Mouse (Mus musculus) myocyte (in vitro differentiated cells): ENCODE measurements at regions not wholly inside any gene's neighbourhood (a gene's known extent, or its start where the extent isn't known, plus 50 kb on each side); places are given as distances from the start of the nearest gene placed in this dataset.

Source experiments
- H3K27me3 ChIP-seq: one replicate; pipeline ENCODE4 v1.6.1; 2011; ENCODE audit not compliant: control insufficient read depth, insufficient read depth, insufficient read length
- H3K36me3 ChIP-seq: one replicate; pipeline ENCODE4 v1.6.1; 2011; ENCODE audit not compliant: control insufficient read depth, insufficient read depth
- H3K4me2 ChIP-seq: one replicate; pipeline ENCODE4 v1.6.1; 2011; ENCODE audit warnings: low read depth, control low read depth
- H3K4me3 ChIP-seq: one replicate; pipeline ENCODE4 v1.5.1; 2011; ENCODE audit warnings: mild to moderate bottlenecking, control low read depth, moderate library complexity
- H3K79me2 ChIP-seq: one replicate; pipeline ENCODE4 v1.6.1; 2011; ENCODE audit not compliant: control insufficient read depth, insufficient read depth
- H3ac ChIP-seq: one replicate; pipeline ENCODE4 v1.6.1; 2011; ENCODE audit not compliant: control insufficient read depth, insufficient read length
- CEBPB ChIP-seq: IDR thresholded peaks from 2 replicates; pipeline ENCODE4 v1.6.1; 2011; ENCODE audit warnings: mild to moderate bottlenecking, moderate library complexity; ENCODE audit not compliant: poor library complexity, insufficient read depth, severe bottlenecking
- E2F4 ChIP-seq: IDR thresholded peaks from one replicate; pipeline ENCODE4 v1.6.1; 2011; ENCODE audit warnings: mild to moderate bottlenecking, control low read depth, moderate library complexity; ENCODE audit not compliant: insufficient read depth
- MAX ChIP-seq: IDR thresholded peaks from one replicate; pipeline ENCODE4 v1.6.1; 2011; ENCODE audit warnings: low read depth, mild to moderate bottlenecking, control low read depth
- MYOD1 ChIP-seq, 3 experiments: IDR thresholded peaks; one replicate each; pipeline ENCODE4 v1.6.1; 2011; ENCODE audit warnings: control low read depth in 2 of 3, low read depth in 2 of 3, mild to moderate bottlenecking in 2 of 3, moderate library complexity in 1 of 3; ENCODE audit not compliant: insufficient read length in 2 of 3, control insufficient read depth in 1 of 3
- MYOG ChIP-seq, 3 experiments: IDR thresholded peaks; one replicate each; pipeline ENCODE4 v1.6.1; 2011; ENCODE audit warnings: control low read depth in 2 of 3, low read depth in 2 of 3, mild to moderate bottlenecking in 2 of 3; ENCODE audit not compliant: insufficient read length in 2 of 3, control insufficient read depth in 1 of 3, insufficient read depth in 1 of 3
- POLR2A ChIP-seq: IDR thresholded peaks from one replicate; pipeline ENCODE4 v1.6.1; 2011; ENCODE audit warnings: low read depth, mild to moderate bottlenecking, control low read depth, moderate library complexity; ENCODE audit not compliant: insufficient read length
- POLR2AphosphoS2 ChIP-seq: IDR thresholded peaks from one replicate; pipeline ENCODE4 v1.6.1; 2011; ENCODE audit warnings: low read depth, control low read depth; ENCODE audit not compliant: insufficient read length
- REST ChIP-seq: IDR thresholded peaks from one replicate; pipeline ENCODE4 v1.6.1; 2011; ENCODE audit warnings: mild to moderate bottlenecking, control low read depth, moderate library complexity; ENCODE audit not compliant: insufficient read depth, insufficient read length
- SRF ChIP-seq: IDR thresholded peaks from one replicate; pipeline ENCODE4 v1.6.1; 2011; ENCODE audit warnings: low read depth; ENCODE audit not compliant: control insufficient read depth, insufficient read length
- TCF12 ChIP-seq: IDR thresholded peaks from one replicate; pipeline ENCODE4 v1.6.1; 2011; ENCODE audit warnings: mild to moderate bottlenecking, control low read depth; ENCODE audit not compliant: poor library complexity, insufficient read depth, severe bottlenecking
- TCF3 ChIP-seq: IDR thresholded peaks from one replicate; pipeline ENCODE4 v1.6.1; 2011; ENCODE audit warnings: low read depth, control low read depth; ENCODE audit not compliant: insufficient read length
- USF1 ChIP-seq: IDR thresholded peaks from one replicate; pipeline ENCODE4 v1.6.1; 2011; ENCODE audit warnings: low read depth, mild to moderate bottlenecking, control low read depth, moderate library complexity

DNA sequence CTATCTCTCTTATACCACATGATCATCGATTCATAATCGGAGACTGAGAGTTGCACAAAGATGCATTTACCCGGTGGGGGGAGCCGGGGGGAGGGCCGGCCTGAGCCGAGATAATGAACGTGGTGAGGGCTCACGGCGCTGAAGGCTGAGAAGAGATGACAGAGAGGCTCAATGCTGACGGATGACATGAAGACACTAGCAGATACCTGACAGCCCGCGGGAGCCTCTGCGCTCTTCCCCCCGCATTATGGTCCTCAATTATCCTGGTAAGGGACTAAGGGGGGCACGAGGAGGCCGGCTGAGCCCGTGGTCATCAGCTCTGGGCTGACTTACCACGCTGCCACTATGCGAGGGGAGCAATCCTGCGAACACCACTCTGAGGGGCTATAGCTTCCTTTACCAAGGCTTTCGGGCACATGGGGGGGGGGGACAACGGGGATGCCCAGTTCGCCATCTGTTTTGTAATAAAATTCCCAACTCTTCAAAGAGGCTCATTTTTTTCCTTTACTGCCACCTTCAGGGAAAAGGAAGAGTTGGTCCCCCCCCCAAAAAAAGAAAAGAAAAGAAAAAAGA, 430.3 kb downstream of the Zfp536 start:
- no peaks in the 10 kb centered on the region for H3K27me3 ChIP-seq
- H3K4me3 ChIP-seq = no peak overlapping the region
- H3K79me2 ChIP-seq = no peaks in the 10 kb centered on the region
- TF ChIP-seq MYOD1 (IDR thresholded peaks at IDR 0.05; ENCODE audit: control insufficient read depth in 1 of 3, insufficient read length in 2 of 3, low read depth in 2 of 3) = no peak
- TF ChIP-seq TCF3 = no peak
- no peak for TF ChIP-seq REST
- no peak for TF ChIP-seq SRF
- no peak for TF ChIP-seq TCF12
- no peak overlapping the region for H3ac ChIP-seq
- peak overlapping the region; percentile 56 for H3K4me2 ChIP-seq
- no peaks in the 10 kb centered on the region for H3K36me3 ChIP-seq

- Histone ChIP-seq H3ac (no peak overlapping the region), H3K27me3 (no peaks in the 10 kb centered on the region), H3K4me3 (no peak overlapping the region), H3K36me3 (no peaks in the 10 kb centered on the region), H3K4me2 (peak overlapping the region; percentile 56), H3K79me2 (no peaks in the 10 kb centered on the region)
- peak in 2 of 3 experiments; percentile 5 to 8 for TF ChIP-seq MYOD1 (IDR thresholded peaks at IDR 0.05; ENCODE audit: control insufficient read depth in 1 of 3, insufficient read length in 2 of 3, low read depth in 2 of 3)
- TF ChIP-seq POLR2AphosphoS2 = no peak
These were observed 429.7 kb downstream of the Zfp536 start for GRCm38 (mm10) chr7:37343691-37344233.

GRCm38 (mm10) chr7:37346041-37346440, 427.4 kb downstream of the Zfp536 start:
- H3K27me3 ChIP-seq = no peaks in the 10 kb centered on the region
- H3K36me3 ChIP-seq = no peaks in the 10 kb centered on the region
- H3K4me2 ChIP-seq = peak overlapping the region; percentile 18
- H3K79me2 ChIP-seq = no peaks in the 10 kb centered on the region
- H3ac ChIP-seq = no peak overlapping the region
- no peak overlapping the region for H3K4me3 ChIP-seq
- peak; percentile 12 for TF ChIP-seq MAX
- no peak for TF ChIP-seq CEBPB
- no peak for TF ChIP-seq TCF12
- TF ChIP-seq POLR2AphosphoS2 = no peak
- no peak for TF ChIP-seq REST

DNA sequence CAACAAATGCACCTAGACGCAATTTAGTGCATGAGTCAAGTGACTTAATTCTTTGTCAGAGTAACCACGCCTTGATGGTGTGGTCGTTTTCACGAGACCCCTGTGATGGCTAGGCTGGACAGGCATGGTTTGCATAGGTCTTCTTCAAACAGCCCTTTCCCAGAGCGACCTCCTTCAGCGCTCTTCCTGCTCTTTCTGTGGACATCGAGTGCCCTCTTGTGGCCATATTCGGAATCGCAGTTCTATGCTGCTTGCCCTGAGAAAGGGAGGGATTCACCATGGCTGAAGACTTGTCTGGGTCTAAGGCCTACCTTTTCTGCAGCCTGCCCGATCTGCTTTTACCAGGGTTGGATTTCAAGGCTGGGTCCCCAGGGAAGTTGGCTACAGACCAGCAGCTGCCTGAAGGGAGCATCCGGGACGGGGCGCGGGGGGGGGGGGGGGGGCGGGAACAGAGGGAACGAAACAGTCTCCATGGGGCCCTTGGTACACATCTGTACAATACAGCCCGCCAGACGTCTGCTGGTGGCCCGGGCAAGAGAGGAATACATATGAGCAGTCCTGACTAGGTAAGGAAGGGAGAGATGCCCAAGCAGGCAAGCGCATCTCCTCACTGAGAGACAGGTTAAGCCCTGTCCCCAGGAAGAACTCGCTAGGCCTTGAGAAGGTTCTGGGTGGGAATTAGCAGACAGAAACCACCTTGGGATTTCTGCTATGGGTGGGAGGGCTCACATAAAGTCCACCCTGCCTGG, 415.6 kb downstream of the Zfp536 start:
- no peak overlapping the region for H3K4me2 ChIP-seq
- no peak overlapping the region for H3K4me3 ChIP-seq
- no peaks in the 10 kb centered on the region for H3K27me3 ChIP-seq
- H3K79me2 ChIP-seq = no peaks in the 10 kb centered on the region
- no peaks in the 10 kb centered on the region for H3K36me3 ChIP-seq
- TF ChIP-seq E2F4 (no peak), MAX (no peak), REST (no peak), TCF12 (no peak), MYOG (IDR thresholded peaks at IDR 0.05; ENCODE audit: control insufficient read depth in 1 of 3, insufficient read depth in 1 of 3, insufficient read length in 2 of 3, low read depth in 2 of 3) (no peak), MYOD1 (IDR thresholded peaks at IDR 0.05; ENCODE audit: control insufficient read depth in 1 of 3, insufficient read length in 2 of 3, low read depth in 2 of 3) (no peak)
- H3ac ChIP-seq = no peak overlapping the region

GRCm38 (mm10) chr7:37358492-37358891, 414.9 kb downstream of the Zfp536 start:
- H3K4me2 ChIP-seq = no peak overlapping the region
- no peak overlapping the region for H3ac ChIP-seq
- no peaks in the 10 kb centered on the region for H3K27me3 ChIP-seq
- TF ChIP-seq POLR2A = no peak
- TF ChIP-seq SRF = no peak
- no peak for TF ChIP-seq MYOG (IDR thresholded peaks at IDR 0.05; ENCODE audit: control insufficient read depth in 1 of 3, insufficient read depth in 1 of 3, insufficient read length in 2 of 3, low read depth in 2 of 3)
- no peak for TF ChIP-seq TCF3
- no peak for TF ChIP-seq MYOD1 (IDR thresholded peaks at IDR 0.05; ENCODE audit: control insufficient read depth in 1 of 3, insufficient read length in 2 of 3, low read depth in 2 of 3)
- no peak for TF ChIP-seq MAX
- no peak for TF ChIP-seq TCF12
- no peak for TF ChIP-seq E2F4
- TF ChIP-seq REST = no peak
- no peak for TF ChIP-seq USF1
- H3K79me2 ChIP-seq = no peaks in the 10 kb centered on the region
- no peak overlapping the region for H3K4me3 ChIP-seq
- no peaks in the 10 kb centered on the region for H3K36me3 ChIP-seq
